Mouse (Mus musculus) bone marrow macrophage, adult 2 months (primary cell): ENCODE data around the gene Nrxn2. TPM values are rescaled to one million over a fixed set of nuclear protein-coding genes. Genes with fewer than 3 reads are reported as not detected.

ENCODE experiments used
- H3K27ac ChIP-seq: 2 replicates; pipeline ENCODE4 v1.5.1; 2012; ENCODE audit warnings: low read depth, low read length; ENCODE audit not compliant: insufficient read depth
- H3K4me1 ChIP-seq: 2 replicates; pipeline ENCODE4 v1.6.1; 2012; ENCODE audit warnings: low read length; ENCODE audit not compliant: control insufficient read depth, insufficient read depth
- H3K4me3 ChIP-seq: 2 replicates; pipeline ENCODE4 v1.5.1; 2012; ENCODE audit warnings: mild to moderate bottlenecking, low read length, moderate library complexity; ENCODE audit not compliant: insufficient read depth
- CTCF ChIP-seq: IDR thresholded peaks from 2 replicates; pipeline ENCODE4 v1.5.1; 2012; ENCODE audit warnings: low read depth, mild to moderate bottlenecking, low read length, moderate library complexity
- POLR2A ChIP-seq: IDR thresholded peaks from 2 replicates; pipeline ENCODE4 v1.6.1; 2012; ENCODE audit warnings: mild to moderate bottlenecking, low read depth, low read length, borderline replicate concordance
- polyA plus RNA-seq: library from polyadenylated mRNA; stranded (reverse); fragments of >200 nt; gene quantifications from 2 replicates; pipeline ENCODE4 v1.2.4, GENCODE M21; 2012; ENCODE audit not compliant: missing spikeins, insufficient read depth, insufficient read length

The Nrxn2 gene
- polyA plus RNA-seq, 1 experiment: not detected

DNA sequence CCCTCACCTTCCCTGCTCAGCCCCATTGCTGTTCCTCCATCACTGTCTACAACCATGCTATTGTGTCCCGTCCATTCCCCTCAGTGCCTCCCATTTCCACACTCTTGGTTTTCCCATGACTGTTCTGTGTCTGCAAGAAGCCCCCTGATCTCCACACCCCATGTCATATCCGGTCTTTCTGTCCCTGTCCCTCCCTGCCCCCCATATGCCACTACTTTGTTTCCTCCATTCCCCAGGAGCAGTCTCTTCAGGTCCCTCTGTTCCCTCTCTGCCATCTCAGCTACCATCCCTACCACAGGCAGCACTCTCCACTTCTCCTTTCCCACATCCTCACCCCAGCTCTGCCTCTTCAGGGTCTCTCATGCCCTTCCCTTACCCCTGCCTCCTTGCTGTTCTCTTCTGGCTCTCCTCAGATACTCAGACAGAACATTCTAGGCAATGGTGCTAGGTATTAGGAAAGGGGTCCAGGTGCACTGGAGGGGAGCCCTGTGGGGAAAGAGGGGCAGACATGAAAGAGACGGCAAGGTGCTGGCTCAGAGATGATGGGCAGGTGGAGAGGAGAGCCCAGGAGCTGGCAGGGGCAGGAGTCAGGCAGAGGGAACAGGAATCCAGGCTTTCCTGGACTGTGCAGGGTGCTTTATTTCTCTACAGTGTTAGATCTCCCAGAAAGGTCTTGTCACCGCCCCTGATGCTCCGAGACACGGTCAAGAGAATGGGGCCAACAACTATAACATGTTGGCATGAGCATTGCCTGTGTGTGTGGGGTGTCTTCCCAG lies 81.5 kb downstream of the Nrxn2 start:
- Histone ChIP-seq H3K4me1 (peaks cover 2% of the 10 kb centered on the region; the same call in 1 of the 2 replicates), H3K4me3 (no peak overlapping the region), H3K27ac (no peak overlapping the region)
- no peak for TF ChIP-seq POLR2A
- TF ChIP-seq CTCF: no peak

DNA sequence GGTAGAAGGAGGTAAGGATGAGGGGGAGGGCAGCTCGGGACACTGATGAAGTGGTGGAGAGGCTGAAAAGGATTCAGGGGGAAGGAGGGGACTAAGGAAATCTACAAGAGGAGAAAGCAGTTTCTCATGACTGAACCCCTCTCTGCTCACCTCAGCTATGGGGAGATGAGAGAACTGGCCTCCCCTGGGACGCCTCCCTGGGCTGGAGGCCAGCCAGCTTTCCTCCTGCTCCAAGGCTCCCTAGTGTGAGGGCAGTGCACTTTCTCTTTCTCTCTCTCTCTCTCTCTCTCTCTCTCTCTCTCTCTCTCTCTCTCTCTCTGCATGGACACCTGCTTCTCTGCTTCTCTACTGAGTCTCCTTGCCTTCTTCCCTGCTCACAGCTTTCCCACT lies 82.1 kb downstream of the Nrxn2 start:
- H3K4me1 ChIP-seq: peaks cover 2% of the 10 kb centered on the region; the same call in 1 of the 2 replicates
- no peak overlapping the region for H3K27ac ChIP-seq
- TF ChIP-seq CTCF (no peak), POLR2A (no peak)
- no peak overlapping the region for H3K4me3 ChIP-seq

DNA sequence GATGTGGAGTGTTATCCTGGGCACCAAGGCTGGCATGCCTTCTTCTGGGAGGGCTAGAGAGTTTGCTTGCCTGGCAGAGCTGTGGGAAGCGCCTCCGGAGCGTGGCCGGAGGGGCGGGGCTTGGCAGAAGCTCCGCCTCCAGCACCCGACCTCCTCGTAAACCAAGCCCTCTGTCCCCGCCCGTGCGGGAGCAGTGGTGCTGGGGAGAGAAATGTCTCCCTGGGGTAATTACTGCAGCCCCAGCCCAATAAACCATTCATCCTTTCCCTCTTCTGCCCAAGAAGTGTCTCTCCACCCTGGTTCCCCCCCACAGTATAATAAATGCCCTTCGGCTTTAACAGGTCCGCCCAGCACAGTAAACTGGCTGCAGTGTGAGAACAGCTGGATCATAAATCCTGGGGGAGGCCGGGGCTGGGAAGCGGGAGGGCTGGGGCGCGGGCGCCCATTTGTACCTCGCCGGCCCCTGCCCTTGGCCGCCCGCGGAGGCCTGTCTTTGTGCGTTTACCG lies 83.6 kb downstream of the Nrxn2 start:
- no peak overlapping the region for H3K4me3 ChIP-seq
- no peak for TF ChIP-seq POLR2A
- no peak for TF ChIP-seq CTCF
- peaks cover 2% of the 10 kb centered on the region; the same call in 1 of the 2 replicates for H3K4me1 ChIP-seq
- no peak overlapping the region for H3K27ac ChIP-seq

DNA sequence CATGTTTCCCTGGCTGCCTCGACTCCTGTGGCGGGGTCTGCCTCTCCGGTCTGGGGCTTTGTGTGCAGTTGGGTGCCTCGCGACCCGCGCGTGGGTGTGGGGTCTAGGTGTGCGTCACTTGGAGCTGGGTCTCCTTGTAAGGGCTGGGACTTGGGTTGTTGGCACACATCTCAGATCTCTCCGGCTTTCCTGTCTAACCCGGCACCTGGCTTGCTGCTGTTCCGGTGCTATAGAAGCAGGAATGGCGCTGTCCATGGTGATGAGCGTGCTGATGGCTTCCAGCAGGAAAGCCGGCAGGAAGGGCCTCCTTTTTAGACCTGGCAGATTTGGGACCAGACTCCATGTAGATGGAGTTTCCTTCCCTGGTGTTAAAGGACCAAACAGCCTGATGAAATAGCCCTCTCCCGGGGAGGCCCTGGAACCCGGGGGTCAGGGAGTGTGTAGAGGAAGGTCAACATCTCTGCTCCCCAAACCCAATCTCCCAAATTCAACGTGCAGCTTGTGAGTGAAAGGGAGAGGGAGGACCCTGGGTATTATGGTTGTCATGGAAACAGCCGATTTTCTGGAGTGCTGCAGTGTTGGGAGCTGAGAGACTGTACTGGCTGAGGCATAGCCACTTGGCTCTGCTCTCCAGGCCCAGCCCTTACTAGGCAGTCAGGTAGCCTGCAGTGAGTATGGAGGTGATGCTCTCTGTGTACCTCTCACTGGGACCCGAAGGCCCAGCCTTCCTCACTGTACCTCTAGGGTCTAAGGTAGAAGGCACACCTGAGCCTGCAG lies 84.2 kb downstream of the Nrxn2 start:
- TF ChIP-seq CTCF: no peak
- no peak for TF ChIP-seq POLR2A
- H3K4me3 ChIP-seq: no peak overlapping the region
- H3K27ac ChIP-seq: no peak overlapping the region
- H3K4me1 ChIP-seq: peaks cover 2% of the 10 kb centered on the region; the same call in 1 of the 2 replicates

DNA sequence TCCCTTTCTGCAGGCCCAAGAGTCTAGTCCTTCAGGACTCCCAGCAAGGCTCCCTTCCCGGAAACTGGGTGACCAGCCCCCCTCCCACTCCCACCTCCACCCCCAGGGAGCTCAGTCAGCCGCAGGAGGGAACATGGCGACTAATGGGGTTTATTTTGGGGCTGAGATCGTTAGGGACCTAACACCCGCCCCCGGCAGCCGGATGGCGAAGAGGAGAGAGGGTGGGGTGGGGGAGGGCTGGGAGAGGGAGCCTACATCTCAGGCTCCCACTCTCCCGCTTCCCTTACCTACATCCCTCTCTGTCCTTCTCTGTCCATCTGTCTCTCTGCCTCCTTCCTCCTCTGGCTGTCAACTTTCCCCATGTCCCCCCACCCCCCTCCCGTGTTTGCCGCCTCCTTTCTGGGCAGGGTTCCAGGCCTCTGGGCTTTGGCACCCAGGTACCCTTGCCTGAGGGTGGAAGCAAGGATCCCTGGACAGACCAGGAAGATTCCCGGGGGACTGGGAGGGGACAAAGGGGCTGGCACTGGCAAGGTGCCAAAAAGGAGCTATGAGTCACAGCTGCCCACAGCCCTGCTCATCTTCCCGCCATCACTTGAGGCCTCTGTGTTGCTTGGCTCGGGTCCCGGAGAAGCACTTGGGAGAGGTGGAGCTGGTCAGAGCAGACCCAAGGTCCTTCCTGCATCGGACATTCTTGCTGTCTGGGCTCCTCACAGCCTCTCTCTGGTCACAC lies 85.6 kb downstream of the Nrxn2 start:
- TF ChIP-seq CTCF: no peak
- no peak for TF ChIP-seq POLR2A
- Histone ChIP-seq H3K4me3 (no peak overlapping the region), H3K4me1 (peaks cover 2% of the 10 kb centered on the region; the same call in 1 of the 2 replicates), H3K27ac (no peak overlapping the region)

DNA sequence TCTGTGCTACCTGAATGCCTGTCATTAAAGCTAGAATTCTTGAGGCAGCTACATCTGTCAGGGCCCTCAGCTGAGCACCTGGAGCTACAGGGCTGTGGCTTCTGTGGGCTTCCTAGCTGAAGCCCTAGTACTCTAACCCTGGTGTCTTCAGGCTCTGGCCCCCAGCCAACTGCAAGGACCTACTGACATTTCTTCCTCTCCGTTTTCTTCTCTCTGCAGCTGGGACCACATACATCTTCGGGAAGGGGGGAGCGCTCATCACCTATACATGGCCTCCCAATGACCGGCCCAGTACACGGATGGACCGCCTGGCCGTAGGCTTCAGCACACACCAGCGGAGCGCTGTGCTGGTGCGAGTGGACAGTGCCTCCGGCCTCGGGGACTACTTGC lies 86.1 kb downstream of the Nrxn2 start:
- H3K4me3 ChIP-seq: no peak overlapping the region
- TF ChIP-seq POLR2A (no peak), CTCF (no peak)
- H3K27ac ChIP-seq: no peak overlapping the region
- peaks cover 2% of the 10 kb centered on the region; the same call in 1 of the 2 replicates for H3K4me1 ChIP-seq

DNA sequence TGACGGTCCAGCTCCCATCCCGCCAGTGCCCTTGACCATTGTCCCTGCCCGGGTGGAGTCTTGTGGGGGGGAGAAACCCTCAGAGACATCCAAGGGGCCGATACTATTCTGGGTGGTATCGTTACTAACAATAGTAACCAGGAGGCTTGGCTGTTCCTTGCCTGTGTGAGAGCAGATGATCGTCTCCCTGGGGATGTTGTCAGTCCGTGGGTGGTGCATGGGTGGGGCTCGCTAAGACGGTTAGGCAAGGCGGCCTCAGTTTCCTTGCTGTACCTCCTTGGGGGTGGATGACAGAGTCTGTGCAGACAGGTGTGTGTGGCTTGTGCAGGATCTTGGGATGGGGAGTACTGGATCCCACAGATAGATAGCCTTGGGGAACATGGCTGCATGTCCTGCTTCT lies 88.9 kb downstream of the Nrxn2 start:
- H3K4me3 ChIP-seq: no peak overlapping the region
- TF ChIP-seq CTCF: no peak
- no peak for TF ChIP-seq POLR2A
- H3K27ac ChIP-seq: no peak overlapping the region
- H3K4me1 ChIP-seq: peaks cover 2% of the 10 kb centered on the region; the same call in 1 of the 2 replicates

DNA sequence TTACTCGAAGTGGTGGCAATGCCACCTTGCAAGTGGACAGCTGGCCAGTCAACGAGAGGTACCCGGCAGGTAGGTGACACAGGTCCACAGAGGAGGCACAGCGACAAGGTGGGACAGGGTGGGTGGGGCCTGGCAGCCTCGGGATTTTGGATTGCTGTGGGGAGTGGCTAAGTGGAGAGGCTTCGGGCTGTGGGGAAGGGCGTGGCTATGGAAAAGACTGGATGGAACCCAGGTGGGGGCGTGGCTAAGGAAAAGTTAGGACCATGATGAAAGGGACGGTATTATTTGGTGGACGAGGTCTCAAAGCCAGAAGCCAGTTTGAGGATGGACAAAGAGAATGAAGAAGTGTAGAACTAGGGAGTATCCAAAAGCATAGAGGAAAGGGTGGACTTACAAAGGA lies 91.3 kb downstream of the Nrxn2 start:
- Histone ChIP-seq H3K4me1 (no peaks in the 10 kb centered on the region), H3K27ac (no peak overlapping the region), H3K4me3 (no peak overlapping the region)
- TF ChIP-seq CTCF (no peak), POLR2A (no peak)

DNA sequence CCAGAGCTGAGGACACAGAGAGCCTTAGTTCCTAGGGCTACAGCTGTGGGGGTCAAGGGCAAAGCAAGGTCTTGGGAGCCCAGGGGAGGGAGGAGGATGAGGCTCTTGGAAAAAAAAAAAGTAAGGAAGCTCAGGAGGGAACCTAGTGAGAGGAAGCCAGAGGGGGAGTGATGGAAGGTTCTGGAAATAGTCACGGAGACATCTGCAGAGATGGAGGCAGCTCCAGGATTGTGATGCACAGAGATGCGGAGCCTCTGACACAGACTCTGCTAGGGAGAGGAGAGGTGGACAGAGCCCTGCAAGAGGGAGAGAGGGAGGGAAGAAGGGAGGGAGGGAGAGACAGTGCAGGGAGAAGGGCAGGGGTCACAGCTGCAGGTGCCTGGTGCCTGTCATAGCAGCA lies 92.0 kb downstream of the Nrxn2 start:
- TF ChIP-seq CTCF (no peak), POLR2A (no peak)
- no peaks in the 10 kb centered on the region for H3K4me1 ChIP-seq
- H3K4me3 ChIP-seq: no peak overlapping the region
- H3K27ac ChIP-seq: no peak overlapping the region
